Mouse (Mus musculus): ENCODE measurements around the gene Glp2r. TPM values are rescaled to one million over a fixed set of nuclear protein-coding genes. Genes with fewer than 3 reads are reported as not detected.

The Glp2r gene
- total RNA-seq, 2 experiments from 2014 or later, result not detected

DNA sequence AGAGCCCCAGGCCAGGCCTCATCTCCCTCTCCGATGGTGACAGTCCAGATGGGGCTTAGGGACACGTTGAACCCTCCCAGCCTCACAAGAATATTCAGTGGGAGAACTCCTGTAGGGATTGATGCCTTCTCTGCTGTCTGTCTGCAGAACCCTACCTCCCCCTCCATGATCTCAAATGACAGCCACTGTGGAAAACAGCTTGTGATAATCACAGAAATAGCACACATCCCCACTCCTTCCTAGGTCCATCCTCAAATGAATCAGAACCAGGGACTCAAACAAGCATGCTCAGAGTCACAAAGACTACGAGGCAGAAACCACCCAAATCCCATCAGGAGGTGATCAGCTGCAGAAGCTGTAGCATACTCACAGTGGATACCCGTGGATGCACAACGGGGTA, 104.8 kb downstream of the Glp2r start:
- DNase-seq (ENCODE audit: low spot score), result no peak
- intact Hi-C loops (cut with DNase I), result no loop called here

DNA sequence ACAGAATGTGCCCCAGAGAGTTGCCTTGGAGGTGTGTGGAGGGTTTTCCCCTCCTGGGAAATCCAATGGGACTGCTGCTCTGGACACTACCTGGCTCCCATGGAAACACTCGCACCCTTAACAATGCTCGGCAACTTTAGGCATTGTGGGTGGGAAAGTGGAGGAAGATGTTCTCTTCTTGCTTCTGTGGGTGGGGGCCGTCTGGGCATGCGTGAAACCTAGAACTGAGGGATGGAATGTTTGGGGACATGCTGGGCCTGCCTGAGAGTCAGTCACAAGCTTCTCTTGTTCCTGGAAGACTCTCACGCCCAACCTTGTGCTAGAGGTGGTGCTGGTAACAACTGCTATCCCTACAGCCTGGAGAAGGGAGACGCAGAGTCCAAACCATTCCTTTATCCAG, 106.0 kb downstream of the Glp2r start:
- intact Hi-C loops (cut with DNase I), result no loop called here
- DNase-seq (ENCODE audit: low spot score), result no peak

GRCm38 (mm10) chr11:67664261-67664660, 106.7 kb downstream of the Glp2r start:
- intact Hi-C loops (cut with DNase I), result no loop called here
- DNase-seq (ENCODE audit: low spot score), result no peak

GRCm38 (mm10) chr11:67663437-67663836, 107.5 kb downstream of the Glp2r start:
- intact Hi-C loops (cut with DNase I), result no loop called here
- no peak for DNase-seq (ENCODE audit: low spot score)

DNA sequence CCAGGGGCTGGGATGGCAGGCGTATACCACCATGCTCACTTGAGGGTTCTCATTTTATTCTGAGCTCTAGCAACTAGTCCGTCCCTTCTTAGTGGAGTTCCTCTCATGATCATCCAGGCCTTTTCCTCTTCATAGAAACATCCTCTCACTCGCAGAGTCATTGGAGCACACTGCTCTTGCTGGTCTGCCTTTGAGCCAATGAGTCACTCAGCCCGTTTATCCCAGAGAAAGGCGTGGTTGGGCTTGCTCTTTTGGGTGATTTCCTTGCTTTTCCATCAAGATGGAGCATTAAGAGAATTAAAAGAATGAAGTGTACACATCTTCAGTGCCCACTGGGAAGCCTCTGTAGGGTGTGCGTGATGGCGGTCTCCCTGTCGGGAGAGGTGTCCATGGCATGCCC, 109.5 kb downstream of the Glp2r start:
- intact Hi-C loops (cut with DNase I), result no loop called here
- DNase-seq (ENCODE audit: low spot score), result no peak

GRCm38 (mm10) chr11:67657685-67658382, 113.1 kb downstream of the Glp2r start:
- no peak for DNase-seq (ENCODE audit: low spot score)
- intact Hi-C loops (cut with DNase I), result loop anchor here (1.0 kb wide), 1 partner anchor 18 kb away; no protein-coding TSS in a partner anchor

- intact Hi-C loops (cut with DNase I), result loop anchor here (1.0 kb wide), 1 partner anchor 19 kb away; no protein-coding TSS in a partner anchor
- DNase-seq (ENCODE audit: low spot score), result no peak
These were observed 114.1 kb downstream of the Glp2r start for GRCm38 (mm10) chr11:67656811-67657210.

DNA sequence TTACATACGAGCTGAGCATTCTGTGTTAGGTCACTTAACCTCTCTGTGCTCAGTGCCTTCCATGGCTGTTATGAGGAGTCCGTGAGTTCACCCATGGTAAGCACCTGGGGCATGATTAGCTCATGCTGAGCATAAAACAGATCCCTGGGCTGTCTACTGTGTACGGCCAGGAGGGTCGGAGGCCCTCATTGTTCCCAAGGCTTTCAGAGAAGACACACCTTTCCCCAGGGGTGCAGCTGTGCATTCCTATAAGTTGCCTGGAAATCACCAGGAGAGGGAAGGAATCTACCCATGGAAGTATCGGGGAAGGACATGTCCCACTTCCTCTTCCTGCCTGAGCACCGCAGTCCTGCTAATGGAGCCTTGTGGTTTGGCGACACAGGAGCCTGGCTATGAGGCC, 114.6 kb downstream of the Glp2r start:
- no peak for DNase-seq (ENCODE audit: low spot score)
- intact Hi-C loops (cut with DNase I), result no loop called here

DNA sequence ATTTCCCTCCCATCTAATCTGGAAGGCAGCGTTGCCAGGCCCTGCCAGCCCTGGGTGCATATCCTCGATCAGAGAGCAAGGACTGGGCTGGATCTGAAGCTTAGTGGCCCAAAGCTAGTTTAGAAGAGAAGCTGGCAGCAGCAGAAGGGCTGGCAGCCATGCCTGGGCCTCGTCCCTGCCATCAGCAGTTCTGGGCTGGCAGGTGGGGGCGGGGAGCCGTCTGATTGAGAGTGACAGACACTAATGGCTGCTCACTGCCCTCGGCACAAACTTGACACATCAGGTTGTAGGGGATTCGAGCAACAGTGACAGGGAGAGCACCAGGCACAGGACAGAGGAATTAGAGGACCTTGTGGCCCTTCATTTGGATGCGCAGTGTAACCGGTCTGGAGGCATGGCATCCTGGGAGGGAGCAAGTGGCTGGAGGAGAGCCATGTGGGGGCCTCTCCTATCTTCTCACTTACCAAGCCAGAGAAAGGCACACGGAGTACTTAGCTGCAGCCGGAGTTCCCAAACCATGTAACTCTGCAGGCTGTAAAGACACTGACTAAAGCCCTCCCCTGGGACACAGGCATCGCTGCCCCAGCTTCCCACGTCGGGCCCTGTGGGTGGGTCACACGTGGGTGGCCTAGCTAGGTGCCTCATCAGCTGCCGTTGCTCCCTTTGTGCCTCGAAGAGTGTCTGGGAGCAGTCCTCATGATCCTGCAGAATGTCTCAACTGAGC, 115.6 kb downstream of the Glp2r start:
- intact Hi-C loops (cut with DNase I), result no loop called here
- no peak for DNase-seq (ENCODE audit: low spot score)

GRCm38 (mm10) chr11:67654514-67654913, 116.4 kb downstream of the Glp2r start:
- no peak for DNase-seq (ENCODE audit: low spot score)
- intact Hi-C loops (cut with DNase I), result no loop called here

- intact Hi-C loops (cut with DNase I), result no loop called here
These were observed 117.3 kb downstream of the Glp2r start for GRCm38 (mm10) chr11:67653521-67654090.

GRCm38 (mm10) chr11:67652893-67653255, 118.1 kb downstream of the Glp2r start:
- no peak for DNase-seq (ENCODE audit: low spot score)
- intact Hi-C loops (cut with DNase I), result no loop called here

More at GRCm38 (mm10) chr11:67653521-67654090, 117.3 kb downstream of the Glp2r start:
- no peak for DNase-seq (ENCODE audit: low spot score)

GRCm38 (mm10) chr11:67652194-67652892, 118.6 kb downstream of the Glp2r start:
- intact Hi-C loops (cut with DNase I), result no loop called here
- DNase-seq (ENCODE audit: low spot score), result no peak

DNA sequence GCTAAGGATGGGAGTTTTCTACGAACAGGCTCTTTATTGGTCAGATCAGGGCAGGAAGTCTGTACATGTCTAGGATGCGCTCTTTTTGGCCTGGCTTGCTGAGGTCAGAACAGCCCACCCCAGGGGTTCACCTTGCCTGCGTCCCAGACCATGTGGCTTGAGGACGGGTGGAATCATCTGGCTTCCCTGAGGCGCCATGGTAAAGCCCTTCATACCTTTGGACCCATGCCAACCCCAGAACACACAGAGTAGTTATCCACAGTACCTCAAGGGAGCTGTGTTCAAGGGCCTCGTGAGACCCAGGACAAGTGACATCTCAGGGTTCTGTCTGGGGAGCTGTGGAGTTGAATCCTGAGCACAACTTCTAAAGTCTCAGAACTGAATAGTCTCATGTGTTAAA, 119.2 kb downstream of the Glp2r start:
- no peak for DNase-seq (ENCODE audit: low spot score)
- intact Hi-C loops (cut with DNase I), result no loop called here

DNA sequence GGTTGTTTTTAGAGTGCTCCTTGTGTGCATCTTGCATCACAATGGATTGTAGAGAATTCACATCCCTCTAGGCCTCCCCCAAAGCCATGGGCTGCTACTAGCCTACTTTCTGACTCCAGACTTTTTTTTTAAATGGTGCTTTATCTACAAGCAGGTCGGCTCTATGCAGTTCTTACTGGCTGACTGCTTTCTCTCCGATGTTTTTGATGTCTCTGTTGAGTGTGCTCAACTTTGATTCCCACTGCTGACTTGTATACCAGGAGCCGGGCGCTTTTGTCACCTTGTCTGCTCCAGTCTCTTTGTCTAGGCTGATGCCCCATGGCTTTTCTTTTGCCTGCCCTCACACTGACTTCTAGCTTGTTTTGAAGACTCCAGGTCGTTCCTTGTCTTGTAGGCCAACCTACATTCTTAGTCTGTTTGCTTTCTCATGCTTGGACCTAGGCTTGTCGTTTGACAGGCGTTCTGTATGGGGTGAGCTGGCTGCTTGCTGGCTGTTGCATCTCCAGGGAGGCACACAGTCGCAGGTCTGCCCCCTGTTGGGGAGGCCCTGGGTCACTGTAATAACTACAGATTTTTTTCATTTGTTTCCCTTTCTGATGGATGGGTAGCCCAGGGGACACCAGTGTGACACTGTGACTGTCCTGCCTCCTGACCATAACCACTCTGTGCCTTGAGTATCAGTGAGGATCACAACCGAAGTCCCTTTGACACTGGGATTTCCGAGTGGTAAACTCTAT, 120.8 kb downstream of the Glp2r start:
- intact Hi-C loops (cut with DNase I), result loop anchor here (2.0 to 5.0 kb wide), 5 partner anchors 138 to 538 kb away; partner anchors contain the start of gene Gas7
- DNase-seq (ENCODE audit: low spot score), result no peak

- intact Hi-C loops (cut with DNase I), result loop anchor here (2.0 to 5.0 kb wide), 5 partner anchors 137 to 537 kb away; partner anchors contain the start of gene Gas7
- DNase-seq (ENCODE audit: low spot score), result no peak
These were observed 122.1 kb downstream of the Glp2r start for GRCm38 (mm10) chr11:67648651-67649407.

GRCm38 (mm10) chr11:67647745-67648144, 123.2 kb downstream of the Glp2r start:
- intact Hi-C loops (cut with DNase I), result loop anchor here (2.0 to 5.0 kb wide), 5 partner anchors 135 to 535 kb away; partner anchors contain the start of gene Gas7

DNA sequence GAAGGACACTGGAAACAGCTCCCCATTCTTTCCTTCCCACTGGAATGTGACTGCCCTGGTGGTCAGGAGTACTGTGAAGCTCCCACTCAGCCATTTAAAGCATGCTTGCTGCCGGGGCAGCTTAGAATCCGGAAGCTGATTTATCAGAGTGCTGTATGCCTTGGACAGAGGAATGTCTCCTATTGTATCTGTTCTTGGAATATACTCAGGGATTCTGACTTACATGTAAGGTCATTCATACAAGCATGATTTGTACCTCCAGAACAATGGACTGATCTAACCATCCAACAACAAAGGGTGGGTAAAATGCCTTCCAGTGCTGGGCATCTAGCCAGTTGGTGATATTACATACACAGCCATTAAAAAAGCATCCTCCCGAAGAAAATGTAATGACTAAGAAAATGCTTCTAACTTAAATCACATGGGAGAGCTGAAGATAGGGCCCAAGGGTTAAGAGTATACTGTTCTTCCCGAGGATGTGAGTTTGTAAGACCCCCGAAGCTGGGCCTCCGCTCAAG, 126.3 kb downstream of the Glp2r start:
- intact Hi-C loops (cut with DNase I), result loop anchor here (5.0 kb wide), 4 partner anchors 132 to 532 kb away; partner anchors contain the start of gene Gas7
- no peak for DNase-seq (ENCODE audit: low spot score)

More at GRCm38 (mm10) chr11:67647745-67648144, 123.2 kb downstream of the Glp2r start:
- peak; percentile 28 for DNase-seq (ENCODE audit: low spot score)
